Mouse (Mus musculus) testis, adult 2 months (tissue): Measurements from ENCODE around the gene Gfod1.

ENCODE experiments used
- CTCF ChIP-seq: fragments of 200-500 bp; IDR thresholded peaks from 2 replicates; pipeline ENCODE4 v1.5.1; 2012; ENCODE audit warnings: low read depth, mild to moderate bottlenecking, inconsistent platforms, low read length, moderate library complexity; ENCODE audit not compliant: control insufficient read depth, insufficient read depth, insufficient replicate concordance
- POLR2A ChIP-seq: fragments of 200-500 bp; IDR thresholded peaks from 2 replicates; pipeline ENCODE4 v1.6.1; 2012; ENCODE audit warnings: low read depth, mild to moderate bottlenecking, inconsistent platforms, low read length, moderate library complexity; ENCODE audit not compliant: control insufficient read depth

GRCm38 (mm10) chr13:43212338-43212737, 91.6 kb downstream of the Gfod1 start:
- no peak for TF ChIP-seq CTCF
- no peak for TF ChIP-seq POLR2A
